Mouse (Mus musculus) erythroblast, embryonic 14.5 days (primary cell): ENCODE data around the gene Otog. TPM values are rescaled to one million over a fixed set of nuclear protein-coding genes. Genes with fewer than 3 reads are reported as not detected.

ENCODE experiments used
- H3K27me3 ChIP-seq: 2 replicates; pipeline ENCODE4 v1.6.1; 2012; ENCODE audit warnings: inconsistent platforms; ENCODE audit not compliant: control insufficient read depth
- H3K36me3 ChIP-seq: 2 replicates; pipeline ENCODE4 v1.6.1; 2012; ENCODE audit warnings: mild to moderate bottlenecking, inconsistent platforms; ENCODE audit not compliant: control insufficient read depth
- H3K4me1 ChIP-seq: 2 replicates; pipeline ENCODE4 v1.6.1; 2012; ENCODE audit warnings: inconsistent platforms; ENCODE audit not compliant: control insufficient read depth
- H3K4me3 ChIP-seq: replicated peaks from 2 replicates; pipeline ENCODE3; 2012; ENCODE audit warnings: moderate library complexity, mild to moderate bottlenecking, inconsistent platforms
- H3K9me3 ChIP-seq: 2 replicates; pipeline ENCODE4 v1.6.1; 2012; ENCODE audit warnings: low read length, inconsistent platforms, mixed read lengths; ENCODE audit not compliant: control insufficient read depth
- GATA1 ChIP-seq: IDR thresholded peaks from 2 replicates; pipeline ENCODE4 v1.6.1; 2012; ENCODE audit warnings: low read length, inconsistent platforms, mixed read lengths
- TAL1 ChIP-seq: IDR thresholded peaks from 3 replicates; pipeline ENCODE4 v1.6.1; 2012; ENCODE audit warnings: low read length, inconsistent platforms, mixed read lengths
- polyA plus RNA-seq: library from polyadenylated mRNA; stranded (reverse); fragments of >175 nt; gene quantifications from 2 replicates; pipeline ENCODE4 v1.2.3, GENCODE M21; 2012

Otog gene
- not detected in 2 replicates for polyA plus RNA-seq

DNA sequence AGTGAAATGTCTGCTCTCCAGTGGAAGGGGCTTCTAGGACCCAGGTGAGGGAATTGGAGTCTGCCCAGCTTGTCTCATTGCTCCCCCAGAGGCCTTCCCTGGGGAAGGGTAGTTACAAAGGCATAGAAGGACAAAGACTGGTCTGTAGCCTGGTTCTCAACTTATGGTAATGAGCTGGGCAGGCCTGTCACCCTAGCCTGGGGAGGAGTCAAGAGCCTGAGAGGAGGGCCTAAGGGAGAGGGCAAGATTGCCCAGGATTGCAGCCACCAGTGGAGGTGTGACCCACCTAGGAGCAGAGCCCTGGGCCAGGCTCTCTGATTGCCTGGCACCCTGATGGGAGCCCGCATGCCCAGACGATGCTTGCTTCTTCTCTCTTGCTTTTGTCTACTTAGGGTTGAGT, at the start of gene Otog:
Gene Otog, plus strand, starts transcription at position 292 of the 400 bp plus-strand sequence.
- no peaks in the 10 kb centered on the region for H3K36me3 ChIP-seq
- TF ChIP-seq TAL1 (no peak), GATA1 (no peak)
- H3K4me1 ChIP-seq = no peaks in the 10 kb centered on the region
- H3K9me3 ChIP-seq = no peaks in the 10 kb centered on the region
- H3K27me3 ChIP-seq = no peaks in the 10 kb centered on the region
- H3K4me3 ChIP-seq = no peak within 1 kb of the TSS

DNA sequence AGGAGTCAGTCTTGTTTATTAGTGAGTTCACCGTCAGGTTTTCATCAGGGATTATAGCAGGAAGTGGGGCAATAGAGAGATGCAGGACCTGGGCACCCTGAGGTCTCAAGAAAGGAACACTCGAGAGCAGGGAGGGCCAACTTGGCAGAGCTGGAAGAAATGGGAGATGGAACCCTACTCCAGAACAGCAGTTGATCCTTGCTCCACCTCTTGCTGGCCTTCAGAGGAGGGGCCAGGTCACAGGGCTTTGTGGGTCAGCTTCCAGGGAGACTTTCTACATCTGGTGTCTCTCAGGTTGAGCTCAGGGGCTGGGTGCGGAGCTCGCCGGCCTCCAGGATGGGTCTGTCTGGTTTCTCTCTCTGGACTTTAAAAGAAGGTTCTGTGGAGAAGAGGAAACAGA, 45.4 kb upstream of the Otog start:
- Histone ChIP-seq H3K9me3 (no peaks in the 10 kb centered on the region), H3K4me3 (no peak overlapping the region), H3K4me1 (no peaks in the 10 kb centered on the region), H3K36me3 (no peaks in the 10 kb centered on the region), H3K27me3 (no peaks in the 10 kb centered on the region)
- TF ChIP-seq TAL1 = no peak
- no peak for TF ChIP-seq GATA1

DNA sequence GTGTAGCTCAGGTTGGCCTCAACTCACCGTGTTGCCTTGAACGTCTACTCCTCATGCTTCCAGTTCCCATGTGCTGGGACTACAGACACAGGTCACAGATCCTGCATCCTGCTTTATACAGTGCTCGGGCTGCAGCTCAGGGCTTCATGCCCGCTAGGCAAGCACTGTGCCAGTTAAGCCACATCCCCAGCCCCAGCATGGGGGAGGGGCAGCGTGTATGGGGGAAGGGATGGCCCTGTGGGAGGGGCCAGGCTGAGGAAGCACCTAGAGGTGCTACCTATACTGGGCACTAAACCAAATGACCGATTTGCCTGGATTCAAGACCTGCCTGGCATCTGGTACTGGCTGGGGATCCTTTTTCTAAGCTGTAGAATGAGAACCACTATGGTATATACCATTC, 40.8 kb upstream of the Otog start:
- no peaks in the 10 kb centered on the region for H3K27me3 ChIP-seq
- no peak overlapping the region for H3K4me3 ChIP-seq
- no peak for TF ChIP-seq TAL1
- no peak for TF ChIP-seq GATA1
- H3K9me3 ChIP-seq = no peaks in the 10 kb centered on the region
- no peaks in the 10 kb centered on the region for H3K36me3 ChIP-seq
- H3K4me1 ChIP-seq = no peaks in the 10 kb centered on the region

- Histone ChIP-seq H3K9me3 (no peaks in the 10 kb centered on the region), H3K27me3 (no peaks in the 10 kb centered on the region), H3K36me3 (no peaks in the 10 kb centered on the region), H3K4me3 (no peak overlapping the region), H3K4me1 (no peaks in the 10 kb centered on the region)
- TF ChIP-seq GATA1 = no peak
- TF ChIP-seq TAL1 = no peak
Measured at GRCm38 (mm10) chr7:46201649-46202048, 39.1 kb upstream of the Otog start.

DNA sequence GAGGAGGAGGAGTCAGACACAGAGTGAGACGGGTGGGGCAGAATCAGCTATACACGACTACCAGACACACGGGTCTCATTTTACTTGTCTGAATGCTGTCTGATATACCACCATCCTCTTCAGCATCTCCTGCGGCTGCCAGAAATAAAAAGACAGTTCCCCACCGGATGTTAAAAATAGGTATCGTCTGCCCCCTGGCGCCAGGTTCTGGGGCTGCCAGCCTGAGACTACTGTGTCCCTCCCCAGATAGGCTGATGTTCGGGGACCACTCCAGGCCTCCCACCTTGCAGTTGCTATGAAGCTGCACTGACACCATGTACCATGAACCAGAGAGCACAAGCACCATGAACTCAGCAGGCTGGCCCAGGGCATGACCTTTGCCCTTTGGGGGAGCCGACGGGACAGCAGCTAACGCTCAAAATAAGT, 36.7 kb upstream of the Otog start:
- no peaks in the 10 kb centered on the region for H3K4me1 ChIP-seq
- H3K9me3 ChIP-seq = no peaks in the 10 kb centered on the region
- TF ChIP-seq TAL1 (no peak), GATA1 (no peak)
- H3K27me3 ChIP-seq = no peaks in the 10 kb centered on the region
- H3K4me3 ChIP-seq = no peak overlapping the region
- H3K36me3 ChIP-seq = no peaks in the 10 kb centered on the region

DNA sequence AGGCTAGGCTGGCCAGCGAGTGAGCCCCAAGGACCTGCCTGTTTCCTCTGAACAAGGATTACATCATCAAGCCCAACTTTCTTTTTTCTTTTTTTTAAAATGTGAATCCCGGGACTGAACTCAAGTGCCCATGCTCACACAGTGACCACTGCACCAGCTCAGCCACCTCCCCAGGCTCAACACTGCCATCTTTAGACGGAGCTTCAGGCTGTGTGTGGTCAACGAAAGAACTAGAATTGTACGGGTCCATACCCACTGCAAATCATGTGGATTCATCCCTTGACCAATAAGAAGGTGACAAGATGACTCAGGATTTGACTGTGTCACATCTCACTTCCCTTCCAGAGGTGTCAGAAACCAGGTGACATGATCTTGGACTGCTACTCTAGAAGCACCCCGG, 36.0 kb upstream of the Otog start:
- TF ChIP-seq TAL1 = no peak
- TF ChIP-seq GATA1 = no peak
- Histone ChIP-seq H3K4me1 (no peaks in the 10 kb centered on the region), H3K27me3 (no peaks in the 10 kb centered on the region)

GRCm38 (mm10) chr7:46208131-46208530, 32.7 kb upstream of the Otog start:
- H3K27me3 ChIP-seq = no peaks in the 10 kb centered on the region
- H3K9me3 ChIP-seq = no peaks in the 10 kb centered on the region
- H3K4me3 ChIP-seq = no peak overlapping the region
- H3K4me1 ChIP-seq = no peaks in the 10 kb centered on the region
- no peaks in the 10 kb centered on the region for H3K36me3 ChIP-seq
- no peak for TF ChIP-seq TAL1
- TF ChIP-seq GATA1 = no peak

More for the DNA sequence above, 36.0 kb upstream of the Otog start:
- Histone ChIP-seq H3K9me3 (no peaks in the 10 kb centered on the region), H3K4me3 (no peak overlapping the region), H3K36me3 (no peaks in the 10 kb centered on the region)

DNA sequence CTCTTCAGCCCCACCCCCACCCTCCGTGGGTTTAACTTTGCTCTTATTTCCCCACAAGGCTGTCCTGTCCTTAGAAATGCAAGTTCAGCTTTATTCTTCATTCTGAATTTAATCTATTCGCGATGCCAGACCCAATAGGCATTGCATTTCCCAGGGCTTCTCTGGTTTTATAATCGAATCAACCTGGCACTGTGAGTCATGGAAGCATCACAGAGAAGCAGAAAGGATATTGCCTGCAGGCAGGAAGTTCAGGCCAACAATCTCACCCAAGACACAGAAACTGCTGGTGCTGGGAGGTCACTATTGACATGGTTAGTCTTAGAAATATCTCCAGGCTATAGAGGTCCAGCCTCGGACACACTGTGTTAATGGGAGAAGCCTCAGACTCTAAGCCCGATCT, 30.5 kb upstream of the Otog start:
- TF ChIP-seq GATA1 (no peak), TAL1 (no peak)
- Histone ChIP-seq H3K27me3 (no peaks in the 10 kb centered on the region), H3K4me1 (no peaks in the 10 kb centered on the region), H3K36me3 (no peaks in the 10 kb centered on the region), H3K9me3 (no peaks in the 10 kb centered on the region), H3K4me3 (no peak overlapping the region)

DNA sequence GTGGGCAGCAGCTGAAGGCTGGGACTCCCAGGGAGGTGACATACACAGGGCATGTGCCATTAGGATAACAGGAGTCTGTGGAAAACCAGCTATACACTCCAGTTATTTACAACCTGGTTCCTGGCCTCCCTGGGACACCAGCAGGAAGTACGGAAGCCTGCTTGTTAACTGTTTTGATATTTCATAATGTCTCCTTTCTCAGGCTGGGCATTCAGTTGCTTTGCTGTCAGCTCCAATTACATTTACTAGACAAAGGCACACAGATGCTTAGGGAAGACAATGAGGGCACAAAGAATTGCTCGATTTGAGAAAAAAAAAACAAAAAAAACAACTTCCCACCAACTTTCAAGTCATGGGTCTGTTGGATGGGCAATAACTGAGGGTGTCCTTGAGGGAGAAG, 24.3 kb upstream of the Otog start:
- no peak for TF ChIP-seq GATA1
- no peak for TF ChIP-seq TAL1
- no peaks in the 10 kb centered on the region for H3K27me3 ChIP-seq
- peaks cover 6% of the 10 kb centered on the region for H3K4me1 ChIP-seq
- no peaks in the 10 kb centered on the region for H3K9me3 ChIP-seq
- no peaks in the 10 kb centered on the region for H3K36me3 ChIP-seq
- no peak overlapping the region for H3K4me3 ChIP-seq

DNA sequence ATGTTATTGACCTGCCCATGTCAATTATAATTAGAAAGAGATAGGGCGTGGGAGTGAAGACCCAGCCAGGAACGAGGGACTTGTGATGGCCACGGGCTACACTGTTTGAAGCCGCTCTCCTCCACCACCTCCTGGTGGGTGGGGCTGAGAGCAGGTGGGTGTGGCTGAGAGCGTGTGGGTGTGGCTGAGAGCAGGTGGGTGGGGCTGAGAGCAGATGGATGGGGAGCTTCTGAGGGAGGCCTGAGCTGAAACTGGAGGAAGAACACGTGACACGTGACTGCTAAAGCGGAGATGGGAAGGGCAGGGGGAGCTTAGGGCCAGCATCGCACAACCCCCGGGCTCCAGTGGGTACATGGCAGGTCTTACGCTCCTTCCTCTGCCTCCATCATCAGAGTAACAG, 22.4 kb upstream of the Otog start:
- no peaks in the 10 kb centered on the region for H3K27me3 ChIP-seq
- peaks cover 6% of the 10 kb centered on the region for H3K4me1 ChIP-seq
- H3K4me3 ChIP-seq = no peak overlapping the region
- TF ChIP-seq TAL1 (no peak), GATA1 (no peak)
- H3K9me3 ChIP-seq = no peaks in the 10 kb centered on the region
- no peaks in the 10 kb centered on the region for H3K36me3 ChIP-seq
